Mouse (Mus musculus) left cerebral cortex, adult 11 months (tissue): Measurements from ENCODE around the gene Sf3a1.

ENCODE experiments used
- DNase-seq: peaks from one replicate; pipeline ENCODE4 v3.0.0; 2022; ENCODE audit warnings: low spot score

Gene Sf3a1

GRCm38 (mm10) chr11:4216248-4217000 is 56.3 kb downstream of the Sf3a1 start:
- no peak for DNase-seq

DNA sequence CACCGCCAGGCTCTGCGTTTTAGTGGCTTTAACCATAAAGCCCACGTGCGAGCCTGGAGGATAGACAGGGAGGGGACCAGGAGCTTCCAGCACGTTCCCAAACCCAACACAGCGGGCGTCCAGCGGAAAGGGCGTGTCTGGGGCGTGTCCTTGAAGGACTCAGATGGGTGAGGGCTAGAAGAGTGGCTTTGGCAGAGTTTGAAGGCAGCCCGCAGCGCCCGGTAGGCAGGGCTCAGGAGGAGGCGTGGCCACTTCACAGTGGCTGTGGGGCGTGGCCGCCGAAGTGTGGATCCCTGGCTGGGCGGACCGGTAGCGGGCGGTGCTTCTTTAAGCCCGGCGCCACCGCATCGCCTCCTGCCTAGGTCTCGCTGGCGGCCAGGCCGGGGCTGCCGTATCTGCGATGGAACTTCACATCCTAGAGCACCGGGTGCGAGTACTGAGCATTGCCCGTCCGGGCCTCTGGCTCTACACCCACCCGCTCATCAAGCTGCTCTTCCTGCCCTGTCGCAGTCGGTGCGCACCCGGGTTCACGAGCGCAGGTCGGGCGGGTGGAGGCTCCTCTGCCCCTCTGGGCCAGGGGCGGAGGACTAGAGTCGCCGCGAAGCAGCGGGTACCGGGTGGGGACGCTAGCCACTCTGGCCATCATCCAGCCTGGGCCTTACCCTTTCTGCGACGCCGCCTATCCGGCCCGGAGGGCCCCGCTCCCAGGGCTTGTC is 57.9 kb downstream of the Sf3a1 start, which contains the start of gene Castor1:
Gene Castor1, plus strand, starts transcription at position 312 of the 716 bp plus-strand sequence.
- no peak for DNase-seq

DNA sequence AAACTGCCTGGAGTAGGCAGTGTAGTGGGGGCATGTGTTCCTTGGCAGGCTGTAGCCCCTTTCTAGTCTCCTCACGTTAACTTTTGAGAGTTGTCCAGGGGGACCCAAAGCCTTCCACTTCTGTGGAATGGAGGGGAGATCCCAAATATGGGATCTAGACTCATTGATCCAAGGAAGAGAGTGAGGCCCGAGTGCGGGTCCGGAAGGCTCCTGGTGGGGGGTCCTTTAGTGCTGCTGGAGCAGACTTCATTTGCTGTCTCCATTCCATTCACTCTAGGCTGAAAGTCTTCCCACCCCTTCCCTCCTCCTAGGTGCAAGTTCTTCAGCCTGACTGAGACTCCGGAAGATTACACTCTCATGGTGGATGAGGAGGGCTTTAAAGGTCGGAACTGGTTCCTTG is 58.5 kb downstream of the Sf3a1 start:
- no peak for DNase-seq

- no peak for DNase-seq
Measured at GRCm38 (mm10) chr11:4219317-4219751, 59.2 kb downstream of the Sf3a1 start.

DNA sequence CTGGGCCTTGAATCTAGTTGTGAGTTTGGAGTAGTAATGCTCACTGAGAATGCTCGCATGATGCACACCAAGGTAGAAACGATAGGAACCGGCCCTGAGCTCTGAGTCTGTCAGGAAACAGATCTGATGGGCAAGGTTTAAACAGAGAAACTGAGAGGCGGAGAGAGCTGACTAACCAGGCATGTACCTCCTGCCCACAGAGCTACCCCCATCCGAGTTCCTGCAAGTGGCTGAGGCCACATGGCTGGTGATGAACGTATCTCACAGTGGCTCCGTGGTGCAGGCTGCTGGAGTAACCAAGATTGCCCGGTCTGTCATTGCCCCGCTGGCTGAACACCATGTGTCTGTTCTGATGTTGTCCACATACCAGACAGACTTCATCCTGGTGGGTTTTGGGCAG is 59.8 kb downstream of the Sf3a1 start:
- DNase-seq, result no peak

GRCm38 (mm10) chr11:4220443-4221400 is 60.6 kb downstream of the Sf3a1 start:
- DNase-seq, result no peak

- DNase-seq, result no peak
Measured at GRCm38 (mm10) chr11:4222046-4222950, 62.1 kb downstream of the Sf3a1 start.

- no peak for DNase-seq
Measured at GRCm38 (mm10) chr11:4223393-4224188, 63.4 kb downstream of the Sf3a1 start.

DNA sequence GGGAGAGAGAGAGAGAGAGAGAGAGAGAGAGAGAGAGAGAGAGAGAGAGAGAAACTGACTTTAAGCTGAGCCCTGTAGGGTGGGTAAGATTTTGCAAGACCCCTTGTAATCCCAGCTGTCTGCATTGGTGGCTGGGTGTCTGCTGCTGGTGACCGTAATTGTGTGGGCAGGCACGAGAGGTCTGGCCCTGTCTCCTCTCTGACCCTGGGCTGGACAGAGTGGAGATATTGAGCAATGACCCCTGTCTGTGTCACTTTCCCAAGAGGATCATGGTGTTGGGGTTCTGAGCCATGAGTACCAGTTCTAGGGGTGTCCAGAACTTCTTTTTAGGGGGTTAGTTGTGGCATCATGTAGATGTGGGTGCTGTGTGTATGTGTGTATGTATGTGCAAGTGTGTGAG is 64.1 kb downstream of the Sf3a1 start:
- DNase-seq, result no peak

GRCm38 (mm10) chr11:4226569-4227325 is 66.6 kb downstream of the Sf3a1 start:
- DNase-seq, result no peak

DNA sequence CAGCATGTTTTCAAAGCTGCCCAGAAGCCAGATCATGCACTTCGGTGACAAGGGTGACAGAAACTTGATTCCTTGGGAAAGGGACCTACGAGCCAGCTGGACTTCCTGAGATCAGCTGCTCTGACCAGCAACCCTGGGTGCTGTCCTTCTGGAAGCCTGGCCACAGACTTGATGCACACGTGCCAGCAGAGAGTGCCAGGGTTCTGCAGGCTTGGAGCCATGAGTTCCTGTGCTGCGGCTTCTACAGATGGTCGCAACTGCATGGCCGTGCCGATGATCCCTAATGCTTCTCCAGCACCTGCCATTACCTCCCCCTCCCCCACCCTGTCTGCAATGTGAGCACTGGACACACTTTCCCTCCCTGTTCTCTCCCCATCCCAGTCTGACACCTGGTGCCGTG is 68.3 kb downstream of the Sf3a1 start:
- no peak for DNase-seq

GRCm38 (mm10) chr11:4229841-4230240 is 69.7 kb downstream of the Sf3a1 start:
- no peak for DNase-seq

DNA sequence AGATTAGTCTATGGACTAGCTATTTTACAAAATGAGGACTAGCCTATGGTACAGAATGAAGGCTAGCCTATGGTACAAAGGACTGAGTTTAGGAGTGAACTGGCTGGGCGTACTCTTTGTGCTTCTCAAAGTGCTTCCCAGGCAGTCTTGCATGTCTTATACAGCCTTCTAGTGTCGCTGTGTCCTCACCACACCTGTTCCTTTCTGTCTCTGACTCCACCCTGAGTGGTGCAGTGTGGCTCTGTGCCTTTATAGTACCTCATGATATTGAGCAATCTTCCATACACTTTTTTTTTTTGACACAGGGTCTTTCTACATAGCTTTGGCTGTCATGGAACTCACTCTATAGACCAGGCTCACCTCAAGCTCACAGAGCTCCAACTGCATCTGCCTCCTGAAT is 71.3 kb downstream of the Sf3a1 start:
- no peak for DNase-seq
